Mouse (Mus musculus): ENCODE measurements at regions not wholly inside any gene's neighbourhood (a gene's known extent, or its start where the extent isn't known, plus 50 kb on each side); places are given as distances from the start of the nearest gene placed in this dataset.

DNA sequence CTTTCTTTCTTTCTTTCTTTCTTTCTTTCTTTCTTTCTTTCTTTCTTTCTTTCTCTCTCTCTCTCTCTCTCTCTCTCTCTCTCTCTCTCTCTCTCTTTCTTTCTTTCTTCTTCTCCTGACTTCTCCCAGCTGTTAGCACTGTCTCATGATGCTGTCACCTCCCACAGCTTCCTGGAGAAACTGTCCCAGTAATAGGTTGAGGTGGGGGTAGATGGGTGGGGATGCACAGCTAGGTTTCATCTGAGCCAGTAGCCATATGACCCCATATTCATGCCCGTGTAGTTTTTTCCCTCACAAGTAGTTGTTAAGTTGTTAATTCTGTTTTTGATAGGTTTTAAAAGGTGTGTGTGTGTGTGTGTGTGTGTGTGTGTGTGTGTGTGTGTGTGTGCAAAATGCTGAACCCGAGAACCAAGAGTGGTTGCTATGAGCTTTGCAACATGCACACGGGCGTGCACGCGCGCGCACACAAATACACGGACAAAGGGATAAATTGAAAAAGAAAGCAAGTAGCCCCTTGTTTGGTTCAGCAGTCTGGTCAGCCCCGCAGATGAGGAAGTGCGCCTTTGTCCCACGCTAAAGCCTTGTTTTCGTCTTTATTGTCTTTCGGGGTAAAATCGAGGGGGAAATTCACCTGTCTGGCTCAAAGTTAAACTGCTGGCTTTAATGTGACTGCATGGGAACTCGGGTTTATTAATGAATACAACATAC lies 224.4 kb downstream of the Ndfip2 start:
- DNase-seq = no peak
- intact Hi-C loops (cut with DNase I; ENCODE audit: low total_unique reads) = no loop called here

DNA sequence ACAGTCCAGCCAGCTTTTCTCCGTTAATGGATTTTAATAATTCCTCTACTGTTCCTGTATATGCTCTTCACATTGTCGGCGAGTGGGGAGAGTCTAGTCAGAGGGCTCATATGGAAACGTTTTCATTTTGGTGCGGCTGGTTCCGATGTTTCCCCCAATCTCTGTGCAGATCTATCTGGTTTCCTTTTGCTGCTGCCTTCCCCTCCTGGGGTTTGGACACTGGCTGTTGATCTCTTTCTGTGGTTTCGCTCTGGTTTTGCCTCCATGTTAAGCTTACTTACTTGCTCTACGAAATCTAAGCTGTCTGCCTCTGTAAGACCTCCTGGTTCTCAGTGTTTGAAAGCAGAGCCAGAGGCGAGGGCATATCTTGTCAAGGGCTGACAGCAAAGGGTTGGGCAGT lies 221.7 kb downstream of the Ndfip2 start:
- intact Hi-C loops (cut with DNase I; ENCODE audit: low total_unique reads) = no loop called here
- no peak for DNase-seq

DNA sequence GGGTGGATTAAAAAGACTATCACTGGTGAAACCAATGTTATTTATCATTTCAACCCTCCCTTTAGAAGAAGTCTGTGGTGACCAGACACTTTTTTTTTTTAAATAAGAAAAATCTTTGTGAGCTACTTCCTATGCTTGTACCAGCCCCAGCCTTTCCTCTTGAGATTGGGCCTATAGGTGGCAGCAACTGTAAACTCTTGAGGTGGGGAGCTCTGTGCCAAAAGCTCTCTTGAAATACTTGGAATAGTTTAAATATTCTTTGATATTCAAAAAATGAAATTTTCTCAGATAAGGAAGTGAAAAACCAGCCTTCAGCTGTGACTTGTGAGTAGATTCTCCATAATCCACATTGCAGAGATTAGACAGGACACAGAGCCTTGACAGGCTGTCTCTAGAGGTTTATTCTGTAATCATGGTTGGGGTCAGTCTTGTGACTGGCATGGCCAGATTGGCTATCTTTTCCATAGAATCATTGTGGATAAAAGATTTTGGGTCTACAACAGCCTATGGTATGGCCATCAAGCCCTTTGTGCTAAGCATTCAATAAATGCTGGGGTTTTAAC lies 216.7 kb downstream of the Ndfip2 start:
- no peak for DNase-seq
- intact Hi-C loops (cut with DNase I; ENCODE audit: low total_unique reads) = no loop called here

DNA sequence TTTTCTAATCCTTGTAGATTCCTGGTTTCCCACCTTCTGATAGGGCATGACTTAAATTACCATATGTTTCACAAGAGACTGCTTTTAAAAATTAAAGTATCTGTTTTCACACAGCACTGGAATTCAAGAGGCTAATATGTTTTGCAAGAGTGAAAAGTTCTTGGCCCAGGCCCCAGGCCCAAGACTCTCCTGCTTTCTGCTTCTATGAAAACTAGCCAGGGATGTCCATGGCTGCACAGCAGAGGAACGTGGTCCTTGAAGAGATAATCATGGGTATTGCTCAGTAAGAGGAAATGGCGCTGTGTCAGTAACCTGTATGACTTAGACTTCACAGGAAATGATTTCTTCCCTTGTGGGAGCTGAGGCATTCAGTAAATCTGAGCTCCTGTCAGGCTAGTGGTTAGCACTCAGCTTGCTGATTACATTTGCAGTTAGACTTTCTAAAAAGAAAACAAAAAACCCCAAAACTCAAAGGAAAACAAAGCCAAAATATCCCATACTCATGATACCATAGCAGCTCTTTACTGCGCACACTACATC lies 190.6 kb downstream of the Ndfip2 start:
- DNase-seq = peak; percentile 23
- intact Hi-C loops (cut with DNase I; ENCODE audit: low total_unique reads) = no loop called here

DNA sequence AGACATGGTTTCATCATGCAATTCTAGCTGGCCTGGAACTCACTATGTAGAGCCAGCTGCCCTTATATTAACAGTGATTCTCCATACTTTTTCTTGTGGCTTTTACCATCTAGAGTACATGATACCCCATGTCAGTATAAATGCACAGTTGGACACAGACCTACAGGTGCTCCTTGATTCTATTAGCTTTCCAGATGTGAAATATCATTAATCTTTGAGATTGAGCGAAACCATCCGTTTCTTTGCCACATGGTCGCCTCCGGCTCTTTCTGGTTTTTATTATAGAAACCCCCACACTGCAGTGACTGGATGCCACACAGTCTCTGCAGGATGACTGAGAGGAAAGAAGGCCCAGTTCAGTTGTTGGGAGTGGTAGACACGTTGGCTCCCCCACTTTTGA lies 188.7 kb downstream of the Ndfip2 start:
- intact Hi-C loops (cut with DNase I; ENCODE audit: low total_unique reads) = no loop called here
- DNase-seq = no peak

DNA sequence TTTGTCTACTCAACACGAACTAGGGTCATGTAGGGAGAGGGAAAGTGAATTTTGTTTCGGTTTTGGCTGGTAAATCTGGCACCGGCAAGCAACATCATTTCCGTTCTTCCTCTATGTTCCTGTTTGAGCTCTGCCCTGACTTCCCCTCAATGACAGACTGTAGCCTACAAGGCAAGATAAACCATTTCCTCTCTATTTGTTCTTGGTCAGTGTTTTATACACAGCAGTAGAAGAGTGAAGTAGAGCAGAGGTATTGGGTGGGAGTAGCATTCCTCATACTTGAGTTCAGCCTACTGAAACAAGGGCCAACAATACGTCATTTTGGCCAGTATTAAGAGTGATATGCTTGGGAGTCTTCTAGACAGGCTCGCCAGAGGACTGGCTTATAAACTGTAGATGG lies 177.0 kb downstream of the Ndfip2 start:
- intact Hi-C loops (cut with DNase I; ENCODE audit: low total_unique reads) = no loop called here
- DNase-seq = no peak

DNA sequence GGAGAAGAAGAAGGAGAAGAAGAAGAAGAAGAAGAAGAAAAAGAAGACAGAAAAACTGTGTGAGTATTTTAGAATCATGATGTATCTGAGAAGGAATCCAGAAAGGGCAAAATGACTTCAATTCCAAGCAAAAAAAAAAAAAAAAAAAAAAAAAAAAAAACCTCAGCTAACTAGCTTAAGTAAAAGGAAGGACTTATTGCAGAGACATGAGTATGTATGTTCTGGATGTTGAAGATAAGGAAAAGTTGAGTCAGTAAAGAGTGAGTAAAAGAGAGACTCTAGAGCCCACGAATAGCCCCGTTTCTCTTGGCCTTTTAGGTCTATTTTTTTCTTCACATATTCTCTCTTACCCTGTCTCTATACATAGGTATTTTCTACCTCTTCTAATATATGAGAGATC lies 175.1 kb downstream of the Ndfip2 start:
- intact Hi-C loops (cut with DNase I; ENCODE audit: low total_unique reads) = no loop called here
- DNase-seq = no peak

DNA sequence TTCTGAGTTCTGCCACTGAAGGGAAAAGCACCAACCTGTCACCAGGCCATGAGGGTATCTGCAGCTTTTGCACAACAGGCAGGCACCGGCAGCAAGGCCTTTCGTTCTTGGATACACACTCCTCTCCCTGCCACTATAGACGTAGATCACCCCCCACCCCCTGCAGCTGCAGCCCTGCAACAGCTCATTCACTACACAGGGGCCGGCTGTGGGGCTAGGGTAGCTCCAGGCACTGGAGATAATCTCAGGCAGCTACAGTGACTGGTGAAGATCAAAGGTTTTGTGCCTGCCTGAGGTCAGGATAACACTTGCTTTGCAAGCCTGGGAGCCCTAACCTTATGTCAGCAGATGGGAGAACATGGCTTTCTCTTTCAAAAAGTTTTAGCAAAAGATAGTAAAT lies 174.3 kb downstream of the Ndfip2 start:
- intact Hi-C loops (cut with DNase I; ENCODE audit: low total_unique reads) = no loop called here
- DNase-seq = no peak

DNA sequence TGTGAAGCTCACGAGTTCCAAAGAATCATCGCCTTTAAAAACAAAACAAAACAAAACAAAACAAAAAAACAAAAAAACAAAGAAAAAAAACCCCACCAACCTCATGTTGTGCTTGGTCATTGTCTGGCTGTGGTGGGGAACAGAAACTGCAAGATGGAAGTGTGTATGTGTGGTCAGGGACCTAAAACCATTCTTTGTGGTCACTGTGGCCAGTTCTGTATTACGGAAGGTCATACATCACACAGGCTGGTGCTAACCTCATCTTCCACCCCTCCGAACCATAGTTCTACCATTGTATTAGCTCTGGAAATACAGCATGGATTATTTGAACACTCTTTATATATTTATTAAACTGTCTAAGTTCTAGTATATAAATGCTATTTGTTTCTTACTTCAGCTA lies 173.2 kb downstream of the Ndfip2 start:
- DNase-seq = no peak
- intact Hi-C loops (cut with DNase I; ENCODE audit: low total_unique reads) = no loop called here

DNA sequence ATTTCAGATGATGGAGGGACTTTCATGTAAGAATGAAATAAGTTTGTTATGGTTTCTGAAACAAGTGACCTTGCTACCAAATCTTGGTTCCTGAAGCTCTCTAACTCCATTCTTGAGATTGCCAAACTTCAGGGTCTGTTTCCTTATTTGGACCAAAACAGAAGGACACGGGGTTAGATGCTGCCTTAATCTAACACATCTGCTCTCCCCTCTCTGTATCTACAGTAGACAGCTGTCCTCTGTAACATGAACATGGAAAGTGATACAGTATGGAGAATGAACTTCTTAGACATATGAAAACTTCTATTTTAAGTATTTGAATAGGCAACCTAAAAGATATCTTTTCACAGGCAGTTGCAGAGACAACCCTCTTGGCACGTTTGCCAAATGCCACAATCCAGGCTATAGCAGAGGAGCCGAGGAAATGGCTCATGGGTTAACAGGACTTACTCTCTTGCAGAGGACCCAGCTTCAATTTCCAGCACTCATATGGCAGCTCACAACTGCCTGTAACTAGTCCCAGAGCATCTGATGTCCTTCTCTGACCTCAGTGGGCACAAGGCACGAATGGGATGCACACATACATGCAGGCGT lies 171.4 kb downstream of the Ndfip2 start:
- DNase-seq = no peak
- intact Hi-C loops (cut with DNase I; ENCODE audit: low total_unique reads) = no loop called here

DNA sequence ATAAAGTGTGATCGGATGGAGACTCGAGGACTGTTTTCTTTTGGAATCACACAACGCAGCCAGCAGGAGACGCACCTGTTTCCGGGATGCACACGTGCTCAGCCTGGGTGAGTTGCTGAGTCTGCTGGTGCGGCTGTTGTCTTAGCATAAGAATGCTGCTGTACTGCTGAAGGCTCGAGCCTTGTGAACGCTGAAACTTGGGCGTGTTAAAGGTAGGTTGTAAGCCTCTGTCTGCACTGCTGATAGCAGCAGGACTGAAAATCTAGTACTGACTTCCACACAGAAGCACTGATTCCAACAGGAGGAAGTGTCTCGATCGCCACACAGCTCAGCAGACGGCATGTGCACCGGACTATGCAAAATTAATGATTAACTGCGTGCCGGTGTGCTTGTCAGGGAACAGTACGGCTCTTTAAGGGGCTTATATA lies 169.1 kb downstream of the Ndfip2 start:
- intact Hi-C loops (cut with DNase I; ENCODE audit: low total_unique reads) = no loop called here
- no peak for DNase-seq

DNA sequence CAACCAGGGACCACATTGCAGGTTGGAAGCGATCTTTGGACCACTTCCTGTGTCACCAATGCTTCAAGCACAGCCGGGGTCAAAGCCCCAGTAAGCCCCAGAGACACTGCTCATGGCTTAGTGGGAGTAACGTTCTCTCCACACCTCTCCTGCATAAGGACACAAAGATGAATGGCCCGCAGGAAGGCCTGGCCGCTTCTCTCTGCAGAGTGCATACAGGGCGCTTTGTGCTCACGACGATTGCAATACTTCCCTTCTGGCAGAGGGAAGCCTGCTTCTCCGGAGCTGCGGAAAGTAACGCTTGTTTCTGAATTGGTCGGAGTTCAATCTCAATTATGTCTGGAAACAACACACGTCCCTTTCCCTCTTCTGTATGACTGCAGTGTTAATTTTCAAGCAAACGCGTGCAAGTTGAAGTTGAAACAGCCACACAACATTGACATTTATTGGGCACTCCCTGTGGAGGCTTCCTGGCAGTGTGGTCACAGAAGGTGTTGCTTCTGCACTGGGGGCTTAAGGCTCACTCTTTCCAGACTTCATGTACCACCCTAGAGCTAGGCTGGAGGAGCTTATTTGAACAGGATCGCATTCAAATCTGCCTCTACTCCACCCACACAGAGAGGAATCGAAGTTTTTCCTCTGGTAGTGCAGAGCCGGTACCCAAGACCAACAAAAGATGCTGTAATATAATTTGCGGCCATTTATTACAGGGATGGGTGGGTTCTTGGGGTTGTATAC lies 168.4 kb downstream of the Ndfip2 start:
- intact Hi-C loops (cut with DNase I; ENCODE audit: low total_unique reads) = no loop called here
- no peak for DNase-seq

DNA sequence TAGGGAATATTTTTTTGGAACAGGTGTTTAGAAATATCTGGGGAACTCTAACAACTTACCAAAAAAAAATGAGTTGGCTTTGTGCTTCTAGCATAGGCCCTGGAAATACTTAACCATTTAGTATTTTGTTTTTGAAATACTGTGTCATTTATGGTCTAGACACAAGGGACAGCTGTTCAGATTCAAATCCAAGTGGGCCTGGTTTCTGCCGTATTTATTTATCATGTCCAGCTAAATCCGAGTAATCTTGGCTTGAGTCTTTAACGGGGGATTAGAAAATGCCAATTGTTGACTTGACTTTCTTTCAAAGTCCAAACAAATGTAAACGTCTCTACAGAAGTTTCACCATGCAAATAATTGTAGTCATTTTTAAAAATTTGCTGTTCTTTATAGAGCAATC lies 159.6 kb downstream of the Ndfip2 start:
- intact Hi-C loops (cut with DNase I; ENCODE audit: low total_unique reads) = no loop called here
- DNase-seq = no peak

DNA sequence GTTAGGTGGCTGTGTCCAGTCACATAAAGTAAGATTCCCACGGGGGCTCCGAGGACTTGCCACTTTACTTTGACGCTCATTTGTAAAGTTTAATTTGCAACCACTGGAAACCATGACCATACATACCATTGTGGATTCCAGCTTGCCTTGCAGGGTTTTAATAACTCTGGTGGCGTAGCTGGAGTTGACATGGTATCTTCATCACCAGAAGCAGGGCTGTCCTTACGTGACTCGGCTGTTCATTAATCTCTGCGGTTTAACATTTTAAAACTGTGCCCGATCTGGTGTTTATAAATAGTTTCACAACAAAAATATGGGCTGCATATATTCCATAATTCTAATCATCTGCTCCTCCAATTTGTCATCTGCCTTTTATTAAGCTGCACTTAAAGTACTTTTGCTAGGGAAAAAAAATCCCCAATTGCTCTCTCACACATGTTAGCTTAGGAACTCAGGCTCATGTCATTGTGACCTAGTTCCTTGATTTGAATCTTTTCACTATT lies 159.1 kb downstream of the Ndfip2 start:
- intact Hi-C loops (cut with DNase I; ENCODE audit: low total_unique reads) = no loop called here
- DNase-seq = no peak

DNA sequence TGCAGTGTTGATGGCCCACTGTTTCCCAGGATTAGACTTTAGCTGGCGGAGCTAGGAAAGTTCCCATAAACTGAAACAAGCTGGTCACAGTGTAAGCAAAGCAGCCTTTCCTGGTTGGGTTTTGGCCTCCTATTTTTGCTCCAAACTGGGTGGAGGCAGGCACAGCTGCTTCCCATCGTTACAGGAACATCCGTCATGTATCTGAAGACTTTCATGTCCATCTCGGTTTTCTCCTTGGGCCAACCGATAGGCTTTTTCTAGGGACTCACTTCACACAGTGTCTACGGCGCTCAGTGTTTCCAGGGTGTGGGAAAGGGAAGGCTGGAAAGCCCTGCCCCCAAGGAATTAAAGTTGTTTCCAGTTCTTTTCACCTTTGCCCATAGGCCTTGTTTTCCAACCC lies 158.6 kb downstream of the Ndfip2 start:
- intact Hi-C loops (cut with DNase I; ENCODE audit: low total_unique reads) = no loop called here
- DNase-seq = no peak

DNA sequence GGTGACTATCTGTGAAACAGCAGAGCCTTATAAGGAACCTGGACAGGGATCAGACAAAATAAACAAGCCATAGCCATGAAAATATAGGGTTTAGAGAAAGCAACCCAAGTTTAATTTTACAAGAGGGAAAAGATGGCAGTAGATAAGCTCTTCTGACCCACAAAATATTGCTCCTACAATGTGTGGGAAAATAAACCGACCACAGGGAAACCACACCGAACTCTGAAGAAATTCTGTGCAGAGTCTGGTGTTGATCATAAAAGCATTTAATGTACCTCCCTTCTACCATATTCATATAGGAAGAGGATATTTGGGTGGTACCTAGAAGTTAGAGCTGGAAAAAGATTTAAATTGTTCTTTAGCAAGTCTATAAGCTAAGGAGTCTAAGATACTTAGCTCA lies 146.3 kb downstream of the Ndfip2 start:
- DNase-seq = no peak
- intact Hi-C loops (cut with DNase I; ENCODE audit: low total_unique reads) = no loop called here

DNA sequence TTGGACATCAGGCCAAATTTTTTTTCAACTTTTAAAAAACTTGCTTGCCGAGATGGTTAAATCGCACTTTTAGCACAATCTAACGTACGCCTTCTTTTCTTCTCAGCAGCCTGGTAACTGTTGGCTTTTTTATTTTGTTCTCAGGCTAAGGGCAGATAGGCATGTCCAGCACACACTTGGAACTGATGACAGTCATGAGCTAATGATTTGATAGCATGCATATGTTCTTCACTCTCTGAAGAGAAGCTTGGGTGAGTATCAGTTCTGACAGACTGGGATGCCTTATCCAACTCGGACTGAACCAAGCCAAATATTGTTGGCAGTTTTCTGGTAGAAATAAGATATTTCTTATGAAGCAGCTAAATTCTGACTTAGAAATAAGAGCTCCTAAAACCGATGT lies 145.9 kb downstream of the Ndfip2 start:
- DNase-seq = no peak
- intact Hi-C loops (cut with DNase I; ENCODE audit: low total_unique reads) = no loop called here

DNA sequence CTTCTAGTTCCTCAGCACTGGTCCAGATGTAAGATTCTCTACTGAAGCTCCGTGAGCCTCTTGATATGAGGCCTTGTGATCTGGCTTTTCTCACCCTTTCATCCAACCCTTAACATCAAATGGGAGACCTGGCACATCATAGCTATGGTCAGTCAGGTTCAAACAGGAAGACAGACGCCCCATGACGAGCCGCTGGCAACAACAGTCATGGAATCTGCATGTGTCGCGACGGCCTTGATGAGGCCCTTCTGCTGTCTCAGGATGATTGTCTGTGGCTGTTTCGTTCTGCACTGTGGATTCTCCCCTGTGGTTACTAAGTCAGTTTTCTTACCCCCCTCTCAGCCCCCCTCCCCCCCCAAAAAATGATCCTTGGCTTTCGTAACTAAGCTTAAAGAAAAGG lies 144.9 kb downstream of the Ndfip2 start:
- DNase-seq = no peak
- intact Hi-C loops (cut with DNase I; ENCODE audit: low total_unique reads) = no loop called here

DNA sequence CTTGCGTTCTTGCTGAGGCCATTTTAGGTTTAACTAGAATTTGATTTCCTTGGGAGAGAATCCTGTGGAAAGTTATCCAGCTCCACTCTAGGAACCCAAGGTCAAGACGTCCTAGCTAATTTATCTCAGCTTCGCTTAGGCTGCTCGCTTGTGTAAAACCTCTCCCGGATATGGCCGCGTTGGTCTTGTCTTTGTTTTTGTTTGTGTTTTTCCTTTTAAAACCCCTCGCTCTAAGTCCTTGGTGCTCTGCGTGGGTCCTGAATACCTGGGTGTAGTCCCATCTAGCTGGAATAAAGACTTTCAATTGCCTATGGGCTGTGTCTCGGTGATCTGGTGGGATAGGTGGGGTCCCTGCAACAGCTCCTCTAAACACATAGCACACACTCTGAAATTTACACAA lies 144.2 kb downstream of the Ndfip2 start:
- intact Hi-C loops (cut with DNase I; ENCODE audit: low total_unique reads) = no loop called here
- DNase-seq = no peak

DNA sequence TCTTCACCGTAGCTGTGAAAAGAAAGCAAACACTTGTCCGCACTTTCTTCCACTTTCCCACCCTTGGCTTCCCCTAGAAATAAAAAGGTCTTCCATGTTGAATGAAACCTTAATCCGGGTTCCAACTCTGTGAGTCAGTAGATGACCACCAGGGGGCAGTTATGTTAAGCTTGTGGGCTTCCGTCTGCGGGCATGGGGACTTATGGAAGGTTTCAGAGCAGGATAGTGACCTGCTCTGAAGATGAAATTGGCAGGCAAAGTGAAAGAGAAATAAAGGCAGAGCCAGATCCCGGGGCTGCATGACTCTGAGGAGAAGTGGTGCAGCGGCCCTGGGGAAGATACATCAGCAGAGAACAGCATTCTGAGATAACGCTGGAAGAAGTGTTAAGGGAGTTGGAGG lies 139.1 kb downstream of the Ndfip2 start:
- DNase-seq = peak; percentile 79
- intact Hi-C loops (cut with DNase I; ENCODE audit: low total_unique reads) = no loop called here

Data from gastrocnemius, postnatal 14 days (tissue).